Mouse (Mus musculus) layer of hippocampus, adult 8-10 months (tissue): ENCODE measurements around the gene Dennd2c. TPM values are rescaled to one million over a fixed set of nuclear protein-coding genes. Genes with fewer than 3 reads are reported as not detected.

Source experiments
- DNase-seq, 2 experiments: peaks; one replicate each; pipeline ENCODE4 v3.0.0; 2022; ENCODE audit warnings: low spot score in 2 of 2
- total RNA-seq, 4 experiments: library from RNA; stranded (reverse); gene quantifications; 2 replicates each; pipeline ENCODE4 v1.2.4; 2022

The Dennd2c gene
- 1 to 10 TPM in 2 of 4 experiments, under 1 TPM in 2; 0.39 to 1.1 (median 0.75) TPM for total RNA-seq

DNA sequence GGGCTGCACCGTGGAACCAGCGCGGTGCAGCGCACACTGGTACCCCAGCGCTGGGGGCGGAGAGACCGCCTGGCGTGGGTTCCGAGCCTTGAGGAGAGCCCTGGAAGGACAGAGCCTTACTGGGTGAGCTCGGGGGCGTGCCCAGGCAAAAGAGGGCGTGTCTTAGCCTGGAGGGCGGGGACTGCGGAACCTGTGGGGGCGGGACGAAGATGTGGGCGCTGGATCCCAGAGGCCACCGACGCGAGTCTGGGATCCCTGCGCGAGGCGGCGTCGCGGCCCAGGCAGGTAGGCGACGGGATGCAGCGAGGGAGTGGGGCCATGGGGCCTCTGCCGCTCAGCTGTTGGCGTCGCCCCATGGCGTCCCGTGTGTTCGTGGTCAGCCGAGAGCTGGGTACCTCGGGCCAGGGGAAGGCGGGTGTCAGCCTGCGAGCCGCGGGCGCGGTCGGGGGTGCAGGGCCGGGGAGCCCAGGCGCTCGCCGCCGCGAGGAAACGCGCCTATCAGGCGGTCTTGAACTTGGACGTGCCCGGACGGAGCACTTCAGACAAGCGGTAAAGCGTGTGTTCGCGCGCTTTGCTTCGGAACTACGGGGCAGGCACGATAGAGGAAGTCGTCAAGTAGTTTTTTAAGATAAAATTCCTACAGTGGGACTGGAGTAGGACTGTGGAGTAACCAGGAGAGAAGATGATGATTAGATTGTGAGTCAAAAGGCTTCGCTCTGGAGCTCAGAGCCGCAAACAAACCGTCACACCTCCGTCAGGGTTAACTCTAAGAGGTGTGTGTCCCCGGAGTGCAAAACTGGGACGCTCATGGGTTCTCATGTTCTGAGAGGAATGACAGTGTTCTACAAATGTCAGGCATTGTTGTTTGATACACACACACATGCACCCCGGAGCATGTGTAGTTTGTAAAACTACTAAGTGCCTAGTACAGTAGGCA lies at the start of gene Dennd2c:
TSS of gene Dennd2c (plus strand) at position 151 of the 937 bp plus-strand sequence.
- DNase-seq, result peak; percentile 32 to 38

DNA sequence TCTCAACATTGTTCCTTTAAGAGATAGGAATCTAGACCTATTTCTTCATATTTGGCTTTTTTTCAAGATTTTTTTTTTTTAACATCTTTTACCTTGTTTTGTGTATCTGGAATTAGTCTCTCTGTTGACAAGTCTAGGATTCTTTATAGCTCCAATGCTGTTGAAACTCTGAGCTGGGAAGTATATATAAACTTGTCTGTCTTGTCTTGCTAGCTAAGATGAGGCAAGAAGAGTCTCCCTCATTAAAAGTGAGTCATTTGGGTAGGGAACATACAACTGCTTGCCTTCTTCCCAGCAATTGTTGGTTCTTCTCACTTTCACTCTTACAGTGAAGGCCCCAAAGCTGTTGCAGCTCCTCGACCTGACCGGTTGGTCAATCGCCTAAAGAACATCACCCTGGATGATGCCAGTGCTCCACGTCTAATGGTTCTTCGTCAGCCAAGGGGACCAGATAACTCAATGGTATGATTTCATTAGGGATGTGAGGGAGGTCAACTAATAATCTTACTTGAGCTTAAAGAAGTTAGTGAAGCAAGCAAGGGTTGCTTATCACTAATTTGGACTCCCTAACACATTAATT lies 46.3 kb upstream of the Dennd2c start:
- DNase-seq, result no peak

DNA sequence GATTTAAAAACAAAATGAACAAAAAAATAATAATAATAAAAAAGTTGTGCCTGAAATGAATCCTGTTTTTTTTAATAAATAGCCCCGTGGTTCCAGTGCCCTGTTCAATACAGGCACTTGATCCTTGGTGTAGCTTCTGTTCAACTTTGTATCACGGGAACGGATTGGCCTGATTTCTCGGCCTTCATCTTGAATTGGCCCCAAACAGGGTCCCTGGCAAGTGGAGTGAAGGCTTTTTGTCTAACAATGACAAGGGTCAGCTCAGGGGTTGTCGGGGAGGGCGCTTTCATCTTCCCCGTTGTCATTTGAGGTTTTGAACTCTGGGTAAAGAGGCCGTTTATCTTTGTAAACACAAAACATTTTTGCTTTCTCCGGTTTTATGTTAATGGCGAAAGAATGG lies 44.7 kb upstream of the Dennd2c start:
- no peak for DNase-seq

DNA sequence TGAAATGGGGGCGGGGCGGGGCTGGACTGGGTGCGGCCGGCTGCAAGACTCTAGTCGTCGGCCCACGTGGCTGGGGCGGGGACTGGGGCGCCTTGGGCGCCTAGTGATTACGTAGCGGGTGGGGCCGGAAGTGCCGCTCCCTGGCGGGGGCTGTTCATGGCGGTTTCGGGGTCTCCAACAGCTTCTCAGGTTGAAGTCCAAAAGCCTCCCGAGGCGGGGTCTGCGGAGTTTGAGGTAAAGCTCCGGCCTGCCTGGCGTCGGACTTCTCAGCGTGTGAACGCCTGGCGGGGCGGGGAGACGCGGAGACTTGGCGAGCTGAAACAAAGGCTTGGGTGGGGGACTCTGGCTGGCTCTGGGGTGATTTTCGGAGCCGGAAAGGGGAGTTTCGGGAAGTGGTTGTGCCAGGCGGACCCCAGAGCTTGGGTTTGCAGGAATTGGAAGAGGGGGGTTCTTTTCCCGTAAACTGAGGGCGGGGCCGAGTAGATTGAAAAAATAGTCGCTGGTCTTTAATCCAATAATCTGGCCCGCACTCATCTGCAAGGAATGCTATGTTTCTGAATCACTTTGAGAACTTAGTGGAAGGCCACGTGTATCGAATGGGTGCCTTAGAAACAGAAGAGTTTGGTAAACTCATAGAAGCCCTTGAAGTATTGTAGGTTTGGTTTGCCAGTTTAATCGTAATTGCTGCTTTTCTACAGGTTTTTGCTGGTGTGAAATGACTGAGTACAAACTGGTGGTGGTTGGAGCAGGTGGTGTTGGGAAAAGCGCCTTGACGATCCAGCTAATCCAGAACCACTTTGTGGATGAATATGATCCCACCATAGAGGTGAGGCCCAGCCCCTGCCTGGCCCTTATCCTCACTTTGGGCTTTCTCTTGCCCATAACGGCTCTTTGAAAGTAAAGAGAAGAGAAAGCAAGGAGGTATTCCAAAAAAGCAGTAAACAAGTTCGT lies 43.9 kb upstream of the Dennd2c start, which contains the start of gene Nras:
TSS of gene Nras (plus strand) at position 79 of the 951 bp plus-strand sequence.
- peak; percentile 87 to 89 for DNase-seq

DNA sequence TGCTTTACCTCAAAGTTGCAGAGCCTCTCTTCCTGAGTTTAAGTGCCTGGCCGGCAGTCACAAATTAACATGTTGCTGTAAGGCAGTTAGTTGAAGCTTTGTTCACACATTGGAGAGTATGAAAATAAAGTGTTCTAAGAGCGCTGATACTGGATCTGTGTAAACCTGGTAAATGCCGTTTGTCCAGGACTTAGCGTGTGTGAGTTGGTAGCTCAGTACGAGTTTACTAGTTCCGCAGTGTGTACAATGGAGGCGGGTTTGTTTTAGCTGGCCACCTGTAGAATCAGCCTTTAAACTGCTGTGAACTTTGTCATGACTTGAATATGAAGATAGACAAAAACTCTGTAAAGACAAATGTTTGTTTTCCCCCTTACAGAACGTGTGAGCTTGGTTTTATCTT lies 35.5 kb upstream of the Dennd2c start:
- no peak for DNase-seq

DNA sequence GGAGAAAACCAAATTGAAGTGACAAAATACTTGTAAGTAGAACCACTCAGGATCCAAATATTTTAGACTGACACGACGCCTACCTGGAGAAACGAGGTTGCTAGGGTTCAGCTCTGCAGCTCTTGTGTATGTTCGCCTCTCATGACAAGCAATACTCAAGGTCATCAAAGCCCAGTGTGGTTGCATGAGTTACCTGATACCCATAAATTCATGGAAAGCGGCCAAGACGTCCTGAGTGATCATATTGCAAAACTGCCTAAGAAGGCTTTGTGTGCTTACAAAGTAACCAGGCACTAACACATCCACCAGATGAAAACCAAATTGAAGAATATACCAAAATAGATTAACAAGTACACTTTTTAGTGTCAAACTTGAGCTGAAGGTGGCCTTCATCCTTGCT lies 33.4 kb upstream of the Dennd2c start:
- DNase-seq, result no peak

DNA sequence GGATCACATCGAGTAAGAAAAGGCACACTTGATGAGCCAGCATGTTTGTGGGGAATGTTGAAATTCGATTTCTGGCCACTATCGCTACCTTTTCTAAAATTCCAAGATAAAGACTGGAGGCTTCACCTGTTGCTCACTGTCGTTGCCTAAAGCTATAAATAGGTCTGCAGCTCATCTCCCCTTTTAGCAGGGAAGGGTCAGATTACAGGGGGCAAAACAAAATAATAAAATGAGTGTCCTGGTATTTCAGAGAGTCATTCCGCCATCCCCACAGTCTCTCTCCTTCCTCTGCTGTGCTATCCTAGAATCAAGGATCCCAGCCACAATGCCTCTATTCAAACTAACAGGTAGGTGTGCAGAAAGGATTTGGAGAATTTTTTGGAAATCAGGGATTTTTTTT lies 28.6 kb upstream of the Dennd2c start, which contains the start of gene Ampd1:
TSS of gene Ampd1 (plus strand) at position 244 of the 400 bp plus-strand sequence.
- DNase-seq, result no peak

DNA sequence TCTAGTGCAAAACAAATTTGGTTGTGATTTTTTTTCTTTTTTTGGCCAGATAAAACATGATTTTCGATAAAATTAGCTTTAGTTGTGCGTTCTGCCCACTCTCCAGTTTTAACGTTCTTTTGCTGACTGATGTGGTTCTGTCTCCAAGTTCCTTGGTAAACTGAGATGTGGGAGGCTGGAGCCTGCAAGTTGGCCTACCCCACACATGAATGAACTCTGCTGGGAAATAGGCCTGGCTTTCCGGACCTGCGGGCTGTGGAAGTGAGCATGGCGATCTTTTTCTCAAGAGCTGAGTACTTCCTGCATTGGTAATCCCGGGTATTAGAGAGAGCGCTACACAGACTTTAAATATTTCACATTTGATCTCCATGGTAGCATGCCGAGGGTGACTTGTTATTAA lies 26.5 kb upstream of the Dennd2c start:
- no peak for DNase-seq

DNA sequence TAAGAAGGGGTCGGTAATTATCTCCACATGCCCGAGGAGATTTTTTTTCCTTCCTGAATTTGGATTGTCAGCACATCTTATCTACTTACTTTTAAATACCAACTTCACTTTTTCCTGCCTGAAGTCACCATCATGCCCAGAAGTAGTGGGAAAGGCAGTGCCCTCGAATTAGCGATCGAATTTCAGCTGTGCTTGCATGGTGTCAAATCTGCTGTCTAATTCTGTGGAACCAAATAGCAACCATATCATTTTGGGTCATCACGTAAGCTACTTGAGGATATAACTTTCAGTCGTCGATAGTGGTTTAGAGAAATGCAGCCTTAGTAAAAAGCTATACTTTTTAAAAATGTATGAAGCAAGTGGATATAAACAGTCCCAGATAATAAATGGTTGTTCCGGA lies 25.9 kb upstream of the Dennd2c start:
- DNase-seq, result no peak

DNA sequence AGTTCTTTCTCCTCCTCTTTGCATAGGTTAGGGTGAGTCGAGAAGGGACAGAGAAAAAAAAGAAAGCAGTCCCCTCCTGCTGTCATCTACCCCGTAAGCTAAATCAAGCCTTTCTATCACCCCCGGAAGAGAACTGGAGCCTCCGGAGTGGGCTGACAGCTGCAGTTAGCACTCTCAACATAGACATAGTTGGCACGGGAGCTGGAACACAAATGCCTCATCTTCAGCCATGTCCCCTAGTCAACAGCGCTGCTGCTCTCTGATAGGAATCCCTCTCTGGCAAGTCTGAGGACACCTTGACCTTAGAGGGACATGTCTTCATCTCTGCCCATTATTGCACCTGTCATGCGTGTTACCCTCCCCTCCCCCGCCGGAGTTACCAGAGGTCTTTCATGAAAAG lies 23.1 kb upstream of the Dennd2c start:
- no peak for DNase-seq

DNA sequence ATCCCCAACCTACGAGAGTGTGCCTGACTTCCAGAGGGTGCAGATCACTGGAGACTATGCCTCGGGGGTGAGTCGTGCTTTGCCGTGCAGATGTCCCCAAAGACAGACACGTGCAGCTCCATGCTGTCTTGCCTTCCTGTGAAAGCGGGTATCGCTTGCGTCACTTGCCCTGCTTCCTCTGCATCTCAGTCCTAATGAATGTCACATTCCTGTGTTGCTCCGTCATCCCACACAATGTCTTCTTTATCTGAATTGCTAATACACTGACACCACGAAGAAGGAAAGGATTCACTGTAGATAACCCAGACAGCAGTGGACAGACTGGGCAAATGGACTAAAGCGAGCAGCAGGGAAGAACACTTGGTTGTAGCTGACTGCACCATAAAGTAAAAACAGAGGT lies 21.4 kb upstream of the Dennd2c start:
- DNase-seq, result no peak

DNA sequence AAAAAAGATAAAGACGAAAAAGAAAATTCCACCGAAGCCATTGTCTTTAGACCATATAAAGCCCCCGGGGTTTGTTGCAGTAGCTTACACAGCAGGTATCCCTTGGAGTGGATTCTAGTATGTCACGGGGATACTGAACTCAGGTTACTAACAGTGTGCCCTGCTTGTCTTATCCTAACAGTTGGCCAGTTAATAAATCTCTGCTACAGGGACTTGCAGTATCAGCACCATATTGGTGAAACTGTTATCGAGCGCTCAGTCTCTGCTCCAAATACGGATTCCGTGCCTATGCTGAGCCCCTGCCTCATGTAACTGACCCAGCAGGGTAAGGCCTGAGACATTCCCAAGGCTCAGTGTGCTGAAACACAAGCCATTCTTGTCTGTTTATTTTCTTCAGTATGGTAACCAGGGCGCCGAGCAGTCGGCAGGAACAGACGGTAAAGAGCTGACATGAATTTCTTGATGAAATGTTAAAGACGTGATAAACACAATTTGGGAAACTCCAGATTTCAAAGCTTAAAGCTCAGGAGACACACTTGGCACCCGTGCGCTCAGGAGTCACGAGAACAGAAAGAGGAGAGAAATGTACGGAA lies 20.4 kb upstream of the Dennd2c start:
- DNase-seq, result peak in 1 of 2 experiments; percentile 7

DNA sequence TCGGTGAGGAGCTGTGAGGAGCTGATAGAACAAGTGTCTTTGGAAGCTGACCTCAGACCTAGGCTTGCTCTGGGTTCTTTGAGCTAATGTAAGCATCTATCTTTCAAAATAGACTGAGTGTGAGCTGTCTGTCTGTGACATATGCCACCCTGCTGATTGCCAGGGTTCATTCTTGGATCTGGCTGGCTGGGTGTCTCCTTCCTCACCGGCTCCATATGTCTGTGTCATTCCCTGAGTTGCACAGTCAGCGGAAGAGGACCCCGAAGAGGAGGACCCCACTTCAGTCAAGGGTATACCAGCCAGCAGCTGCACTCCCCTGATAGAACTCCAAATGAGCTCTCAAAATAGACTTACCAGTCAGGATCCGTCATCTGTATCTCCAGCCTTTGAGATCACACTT lies 19.6 kb upstream of the Dennd2c start:
- DNase-seq, result no peak

DNA sequence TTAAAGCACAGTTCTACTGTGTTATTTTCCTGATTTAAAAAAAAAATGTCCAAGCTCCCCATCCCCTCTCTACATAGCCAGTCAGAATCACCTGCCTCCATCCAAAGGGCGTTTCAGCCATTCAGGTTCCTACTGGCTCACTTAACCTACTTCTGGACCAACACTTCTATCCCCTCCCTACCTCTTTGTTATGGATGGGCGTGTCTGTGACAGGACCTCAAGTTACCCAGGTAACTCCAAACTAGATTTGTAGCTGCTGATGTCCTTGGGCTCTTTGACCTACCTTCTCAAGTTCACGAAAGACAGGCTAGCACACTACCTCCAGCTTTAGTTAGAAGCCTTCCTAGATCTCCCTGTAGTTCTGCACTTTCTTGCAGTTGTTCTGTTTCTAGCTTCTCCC lies 16.4 kb upstream of the Dennd2c start:
- no peak for DNase-seq

DNA sequence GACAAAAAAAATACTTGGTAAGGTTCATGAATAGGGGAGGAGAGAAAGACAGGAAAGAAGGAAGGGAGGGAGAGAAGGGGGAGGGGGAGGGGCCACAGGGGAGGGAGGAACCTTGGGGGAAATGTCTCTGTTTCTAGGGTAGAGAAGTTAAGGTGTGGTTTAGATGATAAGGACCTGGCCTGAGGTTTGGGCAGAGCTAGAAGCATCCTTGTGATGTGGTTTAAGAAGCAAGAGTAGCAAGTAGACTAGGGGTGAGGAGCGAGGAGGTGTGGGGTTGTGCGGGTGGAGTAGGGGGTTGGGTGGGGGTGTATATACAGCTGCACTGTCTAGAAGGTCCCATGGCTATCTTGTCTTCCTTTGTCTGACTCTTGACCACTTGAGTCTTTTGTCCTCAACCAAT lies 10.7 kb upstream of the Dennd2c start:
- no peak for DNase-seq

DNA sequence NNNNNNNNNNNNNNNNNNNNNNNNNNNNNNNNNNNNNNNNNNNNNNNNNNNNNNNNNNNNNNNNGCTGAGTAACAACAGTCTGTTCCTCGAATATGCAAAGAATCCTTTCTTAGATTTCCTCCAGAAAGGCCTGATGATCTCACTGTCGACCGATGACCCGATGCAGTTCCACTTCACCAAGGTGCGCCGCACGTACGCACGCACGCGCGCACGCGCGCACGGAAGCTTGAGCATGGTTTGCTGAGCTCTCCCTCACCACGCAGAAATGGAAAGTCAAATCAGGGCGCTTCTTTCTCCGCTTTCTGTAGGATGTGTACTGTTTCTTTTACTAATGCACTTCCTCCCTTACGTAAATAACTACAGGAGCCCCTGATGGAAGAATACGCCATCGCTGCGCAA lies 3.7 kb upstream of the Dennd2c start:
- no peak for DNase-seq

DNA sequence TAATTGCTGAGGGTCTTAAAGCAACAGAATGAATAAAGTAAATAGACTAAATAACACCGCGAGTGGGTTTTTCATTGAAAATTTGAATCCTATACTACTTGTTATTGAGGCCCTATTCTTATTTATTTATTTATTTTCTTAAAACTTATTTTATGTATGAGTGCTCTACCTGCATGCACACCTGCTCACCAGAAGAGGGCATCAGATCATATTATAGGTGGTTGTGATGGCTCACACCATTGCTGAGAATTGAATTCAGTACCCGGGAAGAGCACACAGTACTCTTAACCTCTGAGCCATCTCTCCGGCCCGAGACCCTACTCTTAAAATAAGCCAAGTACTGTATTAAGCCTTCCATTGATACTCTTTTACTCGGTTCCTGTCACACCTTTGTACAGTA lies 2.7 kb upstream of the Dennd2c start:
- no peak for DNase-seq

DNA sequence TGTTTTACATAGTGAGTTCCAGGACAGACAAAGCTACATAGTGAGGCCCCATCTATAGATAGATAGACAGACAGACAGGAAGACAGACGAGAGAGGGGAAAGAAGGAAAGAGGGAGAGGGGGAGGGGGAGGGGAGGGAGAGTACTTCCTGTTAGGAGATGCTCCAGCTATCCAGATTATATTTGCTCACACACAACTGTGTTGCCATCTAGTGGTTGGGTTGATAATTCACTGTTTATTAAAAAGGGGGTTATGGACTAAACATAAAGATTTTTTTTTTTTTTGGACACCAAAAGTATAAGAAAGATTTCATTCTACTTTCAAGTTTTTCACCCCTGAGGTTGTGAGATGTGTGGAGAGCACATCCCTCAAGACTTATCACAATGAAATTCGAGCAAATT lies 1.7 kb upstream of the Dennd2c start:
- DNase-seq, result no peak

DNA sequence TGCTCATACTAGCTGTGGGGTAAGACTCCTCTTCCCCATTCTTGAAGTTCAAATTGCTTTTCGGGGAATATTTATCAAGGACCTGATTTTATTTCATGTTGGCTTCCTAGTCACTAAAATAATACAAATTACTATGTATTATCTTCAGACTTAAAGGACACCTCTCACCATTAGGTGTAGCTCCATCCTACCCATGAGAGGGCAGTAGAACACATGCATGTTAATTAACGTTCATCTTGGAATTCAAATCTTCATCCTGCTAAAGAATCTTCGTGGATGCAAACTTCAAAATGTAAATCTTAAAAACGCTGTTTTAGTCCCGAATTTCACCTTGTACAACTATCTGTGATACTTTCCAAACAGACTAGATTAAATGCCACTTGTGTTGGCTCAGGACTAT lies 1.2 kb upstream of the Dennd2c start:
- DNase-seq, result no peak

DNA sequence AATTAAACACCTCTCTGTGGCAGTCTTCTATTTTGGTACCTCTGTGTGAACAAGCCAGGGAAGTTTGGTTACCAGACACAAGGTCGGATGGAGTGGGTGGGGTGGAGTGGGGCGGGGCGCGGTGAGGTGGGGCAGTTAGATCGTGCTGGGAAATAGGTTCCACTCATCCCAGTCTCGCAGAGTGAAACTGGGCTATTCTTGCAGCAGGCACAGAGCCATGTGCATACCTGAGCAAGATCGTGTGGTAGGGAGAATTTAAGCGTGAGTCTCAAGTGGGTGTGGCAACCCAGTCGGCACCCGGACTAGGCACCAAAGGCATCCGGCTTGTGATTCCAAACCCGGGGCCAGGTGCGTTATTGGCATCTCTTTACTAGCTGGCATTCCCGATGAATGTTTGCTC lies 495 bp upstream of the Dennd2c start:
- DNase-seq, result no peak

DNA sequence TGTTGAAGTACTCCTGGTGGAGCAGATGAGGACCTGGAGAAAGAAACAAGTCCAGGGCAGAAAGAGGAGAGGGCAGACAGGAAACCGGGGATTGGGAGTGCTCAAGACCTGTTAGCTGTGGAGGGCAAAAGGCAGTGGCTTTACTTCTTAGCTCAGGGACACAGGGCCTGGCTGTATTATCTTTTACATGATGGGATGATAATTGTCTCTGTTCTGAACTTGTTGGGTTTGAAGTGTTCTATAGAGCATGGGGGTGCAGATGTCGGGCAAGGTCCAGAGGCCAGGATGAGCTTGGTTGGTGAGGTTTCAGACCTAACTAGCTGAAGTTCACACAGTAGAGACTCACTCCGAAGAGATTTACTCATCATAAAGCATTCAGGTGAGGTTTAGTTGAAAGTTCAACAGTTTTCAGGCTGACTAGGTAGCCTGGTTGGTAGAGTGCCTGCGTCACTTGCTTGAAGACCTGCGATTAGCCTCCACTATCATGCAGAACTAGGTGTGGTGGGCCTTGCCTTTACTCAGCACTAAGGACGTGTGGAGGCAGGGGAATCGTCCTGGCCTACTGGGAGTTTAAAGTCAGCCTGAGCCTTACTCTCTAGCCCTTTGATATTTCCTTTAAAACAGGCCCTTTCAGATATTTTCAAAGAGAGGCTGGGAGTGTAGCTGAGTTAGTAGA lies 5.3 kb downstream of the Dennd2c start:
- no peak for DNase-seq
